Mouse (Mus musculus) testis, adult 2 months (tissue): ENCODE measurements around the gene Mrps34. TPM values are rescaled to one million over a fixed set of nuclear protein-coding genes. Genes with fewer than 3 reads are reported as not detected.

Experiments
- H3K27ac ChIP-seq: fragments of 200-500 bp; 2 replicates; pipeline ENCODE4 v1.5.1; 2012; ENCODE audit warnings: low read depth, low read length; ENCODE audit not compliant: control insufficient read depth, insufficient read depth
- H3K27me3 ChIP-seq: fragments of 200-500 bp; 2 replicates; pipeline ENCODE4 v1.6.1; 2012; ENCODE audit warnings: mild to moderate bottlenecking, low read length, moderate library complexity; ENCODE audit not compliant: control insufficient read depth, insufficient read depth
- H3K36me3 ChIP-seq: fragments of 200-500 bp; 2 replicates; pipeline ENCODE4 v1.6.1; 2012; ENCODE audit warnings: mild to moderate bottlenecking, low read length; ENCODE audit not compliant: control insufficient read depth, insufficient read depth
- H3K4me1 ChIP-seq: fragments of 200-500 bp; 2 replicates; pipeline ENCODE4 v1.6.1; 2012; ENCODE audit warnings: low read length; ENCODE audit not compliant: control insufficient read depth, insufficient read depth
- H3K4me3 ChIP-seq: fragments of 200-500 bp; 2 replicates; pipeline ENCODE4 v1.5.1; 2012; ENCODE audit warnings: low read depth, mild to moderate bottlenecking, low read length, moderate library complexity, mixed read lengths; ENCODE audit not compliant: control insufficient read depth
- CTCF ChIP-seq: fragments of 200-500 bp; IDR thresholded peaks from 2 replicates; pipeline ENCODE4 v1.5.1; 2012; ENCODE audit warnings: low read depth, mild to moderate bottlenecking, inconsistent platforms, low read length, moderate library complexity; ENCODE audit not compliant: control insufficient read depth, insufficient read depth, insufficient replicate concordance
- POLR2A ChIP-seq: fragments of 200-500 bp; IDR thresholded peaks from 2 replicates; pipeline ENCODE4 v1.6.1; 2012; ENCODE audit warnings: low read depth, mild to moderate bottlenecking, inconsistent platforms, low read length, moderate library complexity; ENCODE audit not compliant: control insufficient read depth
- polyA plus RNA-seq: library from polyadenylated mRNA; depleted of rRNA; stranded (reverse); fragments of >200 nt; gene quantifications from 2 replicates; pipeline ENCODE4 v1.2.3, GENCODE M21; 2012

The Mrps34 gene
- polyA plus RNA-seq, 1 experiment: 45.9 TPM

DNA sequence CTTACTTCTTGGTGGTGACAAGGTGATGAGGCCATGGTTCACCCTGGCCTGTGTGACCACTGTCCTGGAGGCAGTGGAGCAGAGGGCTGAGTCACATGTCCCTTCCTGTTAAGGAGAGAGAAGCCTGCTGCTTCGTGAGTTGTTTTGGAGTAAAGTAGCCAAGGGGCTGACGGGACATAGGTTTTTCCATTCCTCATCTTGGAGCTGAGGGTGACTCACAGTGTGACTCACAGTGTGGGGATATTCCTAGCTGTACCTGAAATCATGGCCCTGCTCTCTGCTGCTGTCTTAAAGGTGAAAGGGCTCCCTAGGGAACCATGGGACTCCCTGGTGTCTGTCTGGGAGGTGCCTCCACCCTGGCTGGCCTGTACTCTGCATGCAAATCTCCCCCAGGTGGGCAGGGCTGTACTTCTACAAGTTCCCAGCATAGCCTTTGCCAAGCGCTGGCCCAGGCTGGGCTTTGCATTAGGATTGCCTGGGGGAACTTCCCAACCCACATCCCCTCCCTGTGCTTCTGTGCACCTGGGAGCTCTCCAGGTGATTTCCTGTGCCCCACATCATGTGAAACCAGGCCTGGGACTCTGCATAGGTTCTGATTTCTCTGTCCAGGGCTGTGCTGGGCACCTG, 39.0 kb upstream of the Mrps34 start:
- Histone ChIP-seq H3K27ac (no peak overlapping the region), H3K36me3 (peaks cover 3% of the 10 kb centered on the region; the same call in 1 of the 2 replicates), H3K4me1 (no peaks in the 10 kb centered on the region; the same call in 1 of the 2 replicates), H3K27me3 (no peaks in the 10 kb centered on the region), H3K4me3 (no peak overlapping the region)
- no peak for TF ChIP-seq POLR2A
- no peak for TF ChIP-seq CTCF

DNA sequence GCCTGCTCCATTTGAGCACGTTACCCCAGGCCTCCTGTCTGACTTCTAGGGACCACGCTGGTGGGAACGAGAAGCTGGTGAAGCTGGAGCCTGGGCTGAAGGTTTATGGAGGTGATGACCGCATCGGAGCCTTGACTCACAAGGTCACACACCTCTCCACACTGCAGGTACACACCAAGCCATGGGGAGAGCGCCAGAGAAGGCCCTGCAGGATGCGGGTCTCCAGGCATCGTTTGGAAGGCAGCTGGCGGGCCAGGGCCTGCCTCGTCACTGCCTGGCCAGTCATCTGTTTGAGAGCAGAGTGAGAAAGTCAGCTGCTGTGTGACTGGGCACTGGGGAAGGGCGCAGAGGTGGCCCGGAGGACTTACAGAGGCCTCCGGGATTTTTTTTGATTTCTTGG, 38.3 kb upstream of the Mrps34 start:
- TF ChIP-seq CTCF (no peak), POLR2A (no peak)
- Histone ChIP-seq H3K4me3 (no peak overlapping the region), H3K27me3 (no peaks in the 10 kb centered on the region), H3K36me3 (peaks cover 3% of the 10 kb centered on the region; the same call in 1 of the 2 replicates), H3K27ac (no peak overlapping the region), H3K4me1 (no peaks in the 10 kb centered on the region; the same call in 1 of the 2 replicates)

DNA sequence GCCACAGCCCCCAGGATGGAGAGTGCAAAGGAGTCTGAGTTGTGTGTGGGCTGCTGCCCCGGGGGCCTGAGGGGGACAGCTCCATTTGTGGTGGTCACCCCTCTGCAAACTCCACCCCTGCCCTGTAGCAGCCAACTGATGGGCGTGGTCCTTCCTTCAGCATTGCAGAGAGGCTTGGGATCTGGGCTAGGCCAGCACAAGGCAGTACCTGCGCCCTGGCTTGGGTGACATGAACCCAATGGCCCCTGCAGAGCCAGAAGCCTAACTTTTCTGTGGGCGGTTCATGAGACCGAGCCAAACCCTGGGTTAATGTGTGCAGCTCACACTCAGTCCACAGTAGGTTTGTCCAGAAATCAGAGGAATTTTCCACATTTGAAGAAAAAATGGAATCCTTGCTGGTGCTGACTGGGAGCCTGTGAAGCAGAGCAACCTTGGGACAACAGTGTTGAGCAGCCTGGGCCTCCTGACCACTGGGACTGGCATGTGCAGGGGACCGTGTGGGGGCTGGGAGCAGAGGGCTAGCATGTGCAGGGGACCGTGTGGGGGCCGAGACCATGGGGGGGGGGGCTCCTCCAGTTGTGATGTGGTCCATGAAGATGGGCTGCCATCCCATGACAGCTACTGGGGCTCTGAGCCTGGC, 37.0 kb upstream of the Mrps34 start:
- TF ChIP-seq CTCF: no peak
- TF ChIP-seq POLR2A: no peak
- peaks cover 3% of the 10 kb centered on the region; the same call in 1 of the 2 replicates for H3K36me3 ChIP-seq

GRCm38 (mm10) chr17:24858967-24859366, 35.9 kb upstream of the Mrps34 start:
- H3K36me3 ChIP-seq: peaks cover 1% of the 10 kb centered on the region; the same call in 1 of the 2 replicates
- TF ChIP-seq CTCF (no peak), POLR2A (no peak)
- H3K4me3 ChIP-seq: no peak overlapping the region
- H3K27me3 ChIP-seq: no peaks in the 10 kb centered on the region
- H3K27ac ChIP-seq: no peak overlapping the region
- no peaks in the 10 kb centered on the region for H3K4me1 ChIP-seq

More for the DNA sequence above, 37.0 kb upstream of the Mrps34 start:
- Histone ChIP-seq H3K27me3 (no peaks in the 10 kb centered on the region), H3K4me1 (no peaks in the 10 kb centered on the region), H3K27ac (no peak overlapping the region), H3K4me3 (no peak overlapping the region)

DNA sequence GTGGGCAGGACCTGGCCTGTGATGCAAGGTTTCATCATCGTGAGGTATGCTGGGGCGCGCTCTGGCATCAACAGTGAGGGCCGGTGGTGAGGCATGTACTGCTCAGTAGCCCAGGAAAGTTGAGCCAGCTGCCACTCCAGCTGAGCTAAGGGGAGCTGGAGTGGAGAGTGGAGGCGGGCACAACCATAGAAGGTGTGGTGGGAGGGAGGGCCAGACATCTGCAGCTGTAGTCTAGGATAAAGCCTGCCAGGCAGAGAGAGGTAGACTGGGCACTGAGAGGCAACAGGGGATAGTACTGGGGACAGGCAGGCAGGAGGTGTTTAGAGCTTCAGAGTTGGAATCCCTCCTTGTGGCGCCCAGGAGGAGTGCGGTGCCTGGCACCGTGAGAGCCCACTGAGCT, 34.8 kb upstream of the Mrps34 start:
- peaks cover 1% of the 10 kb centered on the region; the same call in 1 of the 2 replicates for H3K36me3 ChIP-seq
- TF ChIP-seq CTCF (no peak), POLR2A (0 out of 2 replicates have a peak, but pooled peaks have one; percentile 8)
- no peaks in the 10 kb centered on the region for H3K27me3 ChIP-seq
- no peak overlapping the region for H3K4me3 ChIP-seq
- H3K27ac ChIP-seq: no peak overlapping the region
- H3K4me1 ChIP-seq: no peaks in the 10 kb centered on the region

- H3K27ac ChIP-seq: no peak overlapping the region
- TF ChIP-seq CTCF (no peak), POLR2A (no peak)
- no peaks in the 10 kb centered on the region; the same call in 1 of the 2 replicates for H3K36me3 ChIP-seq
- no peaks in the 10 kb centered on the region for H3K4me1 ChIP-seq
- no peak overlapping the region for H3K4me3 ChIP-seq
- no peaks in the 10 kb centered on the region for H3K27me3 ChIP-seq
Observed at GRCm38 (mm10) chr17:24861785-24862184, 33.1 kb upstream of the Mrps34 start.

DNA sequence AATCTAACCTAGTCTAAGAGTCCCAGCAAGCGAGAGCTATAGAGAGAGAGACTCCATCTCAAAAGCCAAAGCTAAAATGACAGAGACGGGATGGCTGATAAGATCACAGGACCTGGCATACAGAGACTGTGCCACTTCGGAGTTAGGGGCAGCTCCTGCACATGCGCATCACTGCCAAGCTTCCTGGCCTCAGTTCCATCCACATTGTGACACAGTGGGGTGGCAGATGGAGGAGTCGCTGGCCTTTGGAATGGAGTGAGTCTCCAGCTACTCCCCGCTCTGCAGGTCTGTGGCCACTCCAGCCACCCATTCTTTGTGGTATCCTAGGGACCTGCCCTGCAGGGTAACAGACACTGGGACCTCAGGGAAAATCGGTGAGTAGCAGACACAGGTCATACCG, 29.1 kb upstream of the Mrps34 start, which contains the start of gene Igfals:
Igfals (plus strand) TSS at position 222 of the 400 bp plus-strand sequence.
- Histone ChIP-seq H3K27me3 (no peaks in the 10 kb centered on the region), H3K36me3 (no peaks in the 10 kb centered on the region; the same call in 1 of the 2 replicates), H3K4me1 (no peaks in the 10 kb centered on the region), H3K4me3 (no peak within 1 kb of the TSS), H3K27ac (no peak within 1 kb of the TSS)
- TF ChIP-seq POLR2A (no peak), CTCF (no peak)
